ENCODE assay signal across 9 mouse cellular contexts in the genomic region with DNA sequence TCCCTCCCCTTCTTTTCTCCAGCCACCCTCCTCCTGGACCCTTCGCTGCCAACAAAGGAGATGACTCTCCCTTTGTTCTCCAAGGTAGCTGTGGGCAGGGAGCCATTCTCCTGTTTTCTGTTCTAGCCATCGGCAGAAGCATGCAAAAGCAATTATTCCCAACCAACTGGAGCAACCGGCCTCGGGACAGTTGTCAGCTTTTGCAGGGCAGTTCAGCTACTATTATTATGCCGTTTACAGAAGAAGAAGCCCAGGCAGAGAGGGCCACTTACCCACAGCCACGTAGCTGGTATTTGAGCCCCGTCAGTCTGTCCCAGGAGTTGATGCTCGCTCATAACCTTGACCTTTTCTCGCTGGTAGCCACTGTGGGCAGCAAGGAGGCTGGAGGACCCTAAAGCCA. TPM values are rescaled to one million over a fixed set of nuclear protein-coding genes. Genes with fewer than 3 reads are reported as not detected.
DNase-seq lines count a peak whose midpoint lies in the region; ATAC-seq lines count a peak whose summit lies in the region.
"Had no signal": no experiment of that assay in that cellular context is flagged by ENCODE, and none has a peak within 500 bp of the region (broad histone marks: within the 10 kb centered on the region; RNA-seq: fewer than 3 reads in every experiment).

No protein-coding gene starts in this region.

- DNase-seq in cerebellum, adult 11-12 months = peak; percentile 57
- DNase-seq in cerebellum, adult 9-10 months = no peak
- peak; percentile 27 for DNase-seq in Muller cell, postnatal 12 days (ENCODE audit: inconsistent ontology term)
- DNase-seq in kidney, postnatal 14 days = no peak
- DNase-seq in spleen, postnatal 36 days (ENCODE audit: low spot score in 2 of 2) = no peak

- no peak for ATAC-seq in heart, embryonic 12.5 days (ENCODE audit: insufficient number of reproducible peaks, low FRiP score)
- no peak for ATAC-seq in heart, embryonic 11.5 days (replicated peaks; ENCODE audit: insufficient number of reproducible peaks, low FRiP score, low TSS enrichment)
- ATAC-seq in hindbrain, embryonic 13.5 days (ENCODE audit: low FRiP score) = no peak
- ATAC-seq: intestine, postnatal 0 days had no signal

- no peak overlapping the region for H3K4me2 ChIP-seq in heart, embryonic 12.5 days
- no peak overlapping the region for H3K4me2 ChIP-seq in heart, embryonic 11.5 days
- H3K4me2 ChIP-seq in hindbrain, embryonic 13.5 days = no peak overlapping the region

- H3K27ac ChIP-seq in heart, embryonic 12.5 days (ENCODE audit: poor library complexity, severe bottlenecking) = peak overlapping the region; percentile 80
- no peak overlapping the region for H3K27ac ChIP-seq in heart, embryonic 11.5 days (ENCODE audit: low read depth, low read length)
- H3K27ac ChIP-seq in hindbrain, embryonic 13.5 days = peak overlapping the region; percentile 69

- peaks cover 61% of the 10 kb centered on the region for H3K4me1 ChIP-seq in heart, embryonic 12.5 days (replicated peaks)
- peaks cover 28% of the 10 kb centered on the region for H3K4me1 ChIP-seq in heart, embryonic 11.5 days (ENCODE audit: control insufficient read depth, insufficient read depth, low read length)
- peaks cover 25% of the 10 kb centered on the region for H3K4me1 ChIP-seq in hindbrain, embryonic 13.5 days (replicated peaks)

- H3K9me3 ChIP-seq in heart, embryonic 12.5 days (replicated peaks) = no peaks in the 10 kb centered on the region
- H3K9me3 ChIP-seq in heart, embryonic 11.5 days (replicated peaks; ENCODE audit: control insufficient read depth, low read length) = no peaks in the 10 kb centered on the region
- no peaks in the 10 kb centered on the region for H3K9me3 ChIP-seq in hindbrain, embryonic 13.5 days

- no peaks in the 10 kb centered on the region for H3K27me3 ChIP-seq in heart, embryonic 12.5 days (replicated peaks)
- no peaks in the 10 kb centered on the region for H3K27me3 ChIP-seq in heart, embryonic 11.5 days (ENCODE audit: control insufficient read depth, insufficient read depth, low read length)
- H3K27me3 ChIP-seq in hindbrain, embryonic 13.5 days = no peaks in the 10 kb centered on the region

- H3K9ac ChIP-seq in heart, embryonic 12.5 days = no peak overlapping the region
- H3K9ac ChIP-seq in heart, embryonic 11.5 days (ENCODE audit: low read depth, low read length) = no peak overlapping the region
- H3K9ac ChIP-seq in hindbrain, embryonic 13.5 days = peak overlapping the region; percentile 2; the same call in 1 of the 2 replicates

- H3K4me3 ChIP-seq in heart, embryonic 12.5 days = no peak overlapping the region
- H3K4me3 ChIP-seq in heart, embryonic 11.5 days (ENCODE audit: low read depth, low read length) = no peak overlapping the region
- no peak overlapping the region for H3K4me3 ChIP-seq in hindbrain, embryonic 13.5 days

- 55% methylated on average over 9 of the region's 9 CpGs for WGBS in heart, embryonic 12.5 days
- WGBS in heart, embryonic 11.5 days (ENCODE audit: insufficient replicate concordance) = 62% methylated on average over 9 of the region's 9 CpGs
- WGBS in hindbrain, embryonic 13.5 days = 27% methylated on average over 9 of the region's 9 CpGs

- no peaks in the 10 kb centered on the region for H3K36me3 ChIP-seq in heart, embryonic 12.5 days
- H3K36me3 ChIP-seq in heart, embryonic 11.5 days (ENCODE audit: control insufficient read depth, insufficient read depth, low read length) = no peaks in the 10 kb centered on the region
- H3K36me3 ChIP-seq in hindbrain, embryonic 13.5 days = no peaks in the 10 kb centered on the region

RNA-seq across cellular contexts. Expression of gene Tob1, which starts 17.2 kb away (rescaled TPM):
- polyA plus RNA-seq in heart, embryonic 12.5 days (2016; fragmentation: Nextera tagmentation; extraction: Ambion mirVana) = 34.9 and 35.2 TPM in 2 replicates
- 27.3 and 29.7 TPM in 2 replicates for polyA plus RNA-seq in heart, embryonic 11.5 days (2014; fragmentation: Nextera tagmentation; extraction: Ambion mirVana)
- polyA plus RNA-seq in hindbrain, embryonic 13.5 days (2015; fragmentation: Nextera tagmentation; extraction: Ambion mirVana) = 32.3 and 36.0 TPM in 2 replicates

RNA-seq across cellular contexts. Expression of gene Wfikkn2, which starts 17.4 kb away (rescaled TPM):
- 2.0 and 2.5 TPM in 2 replicates for polyA plus RNA-seq in heart, embryonic 12.5 days (2016; fragmentation: Nextera tagmentation; extraction: Ambion mirVana)
- 1.1 and 1.8 TPM in 2 replicates for polyA plus RNA-seq in heart, embryonic 11.5 days (2014; fragmentation: Nextera tagmentation; extraction: Ambion mirVana)
- 5.9 and 8.6 TPM in 2 replicates for polyA plus RNA-seq in hindbrain, embryonic 13.5 days (2015; fragmentation: Nextera tagmentation; extraction: Ambion mirVana)

RNA-seq across cellular contexts. Expression of gene Gm21885, which starts 53.3 kb away (rescaled TPM):
- 0.35 TPM in 1 of 2 replicates, not detected in the other for polyA plus RNA-seq in heart, embryonic 12.5 days (2016; fragmentation: Nextera tagmentation; extraction: Ambion mirVana)
- polyA plus RNA-seq in heart, embryonic 11.5 days (2014; fragmentation: Nextera tagmentation; extraction: Ambion mirVana) = not detected in 2 replicates
- 0.43 and 0.70 TPM in 2 replicates for polyA plus RNA-seq in hindbrain, embryonic 13.5 days (2015; fragmentation: Nextera tagmentation; extraction: Ambion mirVana)

Comparison
In these comparisons a context has a peak if more than half of its experiments do, and no peak if none do; other contexts are left out.
1. DNase-seq: peak in cerebellum, adult 11-12 months (single experiment) and Muller cell, postnatal 12 days (single experiment); none in cerebellum, adult 9-10 months (single experiment), kidney, postnatal 14 days (single experiment) and spleen, postnatal 36 days (0 of 2).